Mouse (Mus musculus) gastrocnemius, adult 18-20 months (tissue): ENCODE measurements around the gene Tbc1d17. TPM values are rescaled to one million over a fixed set of nuclear protein-coding genes. Genes with fewer than 3 reads are reported as not detected.

Experiments
- DNase-seq: peaks from one replicate; pipeline ENCODE4 v3.0.0; 2021; ENCODE audit warnings: low spot score
- total RNA-seq, 2 experiments: library from RNA; stranded (reverse); gene quantifications; 2 replicates each; pipeline ENCODE4 v1.2.3; 2021

Tbc1d17 gene
- total RNA-seq, 2 experiments from 2014 or later: 46.8 to 61.0 TPM

DNA sequence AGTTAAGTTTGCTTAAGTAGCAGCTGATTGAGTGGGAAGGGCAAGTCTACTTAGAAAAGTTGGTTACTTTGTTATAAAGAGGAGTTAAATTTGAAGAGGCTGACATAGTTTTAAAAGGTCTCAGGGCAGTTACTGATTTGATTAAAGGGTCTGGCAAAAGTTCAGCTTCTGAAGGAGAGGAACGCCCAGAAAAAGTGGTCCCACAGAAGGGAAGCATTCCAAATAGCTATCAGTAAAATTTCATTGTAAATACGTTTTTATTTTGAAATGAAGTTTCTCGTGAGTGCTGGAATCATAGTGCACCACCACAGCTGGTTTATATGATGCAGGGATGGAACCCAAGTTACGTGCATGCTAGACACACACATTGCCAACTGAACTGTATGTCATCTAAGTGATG, 16.1 kb downstream of the Tbc1d17 start:
- no peak for DNase-seq

DNA sequence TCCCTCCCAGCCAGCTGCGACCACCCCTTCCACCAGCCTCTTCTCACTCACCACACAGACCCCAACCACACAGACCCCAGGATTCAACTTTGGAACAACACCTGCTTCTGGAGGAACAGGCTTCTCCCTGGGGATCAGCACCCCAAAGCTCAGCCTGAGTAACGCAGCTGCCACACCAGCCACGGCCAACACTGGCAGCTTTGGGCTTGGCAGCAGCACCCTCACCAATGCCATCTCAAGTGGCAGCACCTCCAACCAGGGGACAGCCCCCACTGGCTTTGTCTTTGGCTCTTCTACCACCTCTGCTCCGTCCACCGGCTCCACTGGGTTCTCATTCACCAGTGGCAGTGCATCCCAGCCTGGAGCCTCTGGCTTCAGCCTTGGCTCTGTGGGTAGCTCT, 20.2 kb downstream of the Tbc1d17 start:
- DNase-seq: no peak

DNA sequence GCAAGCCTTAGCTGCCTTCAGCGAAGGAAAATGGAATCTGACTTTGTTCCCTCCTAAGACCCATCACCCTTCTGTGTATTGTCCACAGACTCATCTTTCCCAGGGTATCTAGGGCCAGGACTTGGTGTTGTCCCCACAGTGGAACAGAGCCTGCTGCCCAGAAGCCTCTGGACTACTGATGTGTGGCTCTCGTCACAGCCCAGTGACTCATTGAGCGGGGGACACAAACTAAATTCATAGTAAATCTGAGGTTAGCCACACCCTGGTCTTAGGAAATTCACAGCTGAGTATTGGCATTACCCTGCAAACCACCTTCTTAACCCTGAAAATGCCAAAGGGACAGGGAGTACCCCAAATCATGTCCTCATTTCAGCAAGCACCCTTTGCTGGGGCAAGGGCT, 22.1 kb downstream of the Tbc1d17 start:
- DNase-seq: no peak

DNA sequence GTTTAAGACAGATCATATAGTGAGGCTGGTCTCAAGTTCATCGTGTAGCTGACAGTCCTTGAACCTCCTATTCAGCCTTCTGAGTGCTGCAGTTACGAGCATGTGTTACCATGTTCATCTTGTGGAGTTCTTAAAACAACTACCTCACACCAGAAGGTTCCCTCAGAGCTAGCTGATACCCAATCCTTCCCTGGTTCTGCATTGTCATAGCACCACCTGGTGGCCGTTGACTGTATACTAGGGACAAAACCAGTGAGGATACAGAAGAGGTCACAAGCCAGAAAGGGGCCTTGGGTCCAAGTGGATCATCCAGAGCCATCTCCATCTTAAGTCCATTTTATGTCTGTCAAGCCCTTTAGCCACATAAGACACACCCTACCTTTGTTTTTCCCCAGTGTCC, 24.0 kb downstream of the Tbc1d17 start:
- DNase-seq: peak; percentile 87

DNA sequence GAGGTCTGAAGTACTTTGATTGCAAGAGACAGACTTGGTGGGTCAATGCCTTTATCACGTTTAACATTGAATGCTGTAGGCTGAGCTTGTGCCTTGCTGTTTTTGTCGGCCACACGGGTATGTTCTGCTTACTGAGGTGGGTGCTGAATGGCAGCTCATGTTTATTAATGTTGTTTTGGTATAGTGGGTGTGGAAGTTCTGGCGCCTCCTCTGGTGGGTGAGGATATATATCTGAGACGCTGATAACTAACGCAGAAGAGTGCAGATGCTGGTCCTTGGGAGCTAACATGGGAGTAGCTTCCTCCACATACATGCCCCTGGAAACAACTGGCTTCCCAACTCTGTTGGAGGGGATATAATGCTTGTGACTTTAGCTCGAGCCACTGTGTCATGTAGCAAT, 25.5 kb downstream of the Tbc1d17 start:
- no peak for DNase-seq

DNA sequence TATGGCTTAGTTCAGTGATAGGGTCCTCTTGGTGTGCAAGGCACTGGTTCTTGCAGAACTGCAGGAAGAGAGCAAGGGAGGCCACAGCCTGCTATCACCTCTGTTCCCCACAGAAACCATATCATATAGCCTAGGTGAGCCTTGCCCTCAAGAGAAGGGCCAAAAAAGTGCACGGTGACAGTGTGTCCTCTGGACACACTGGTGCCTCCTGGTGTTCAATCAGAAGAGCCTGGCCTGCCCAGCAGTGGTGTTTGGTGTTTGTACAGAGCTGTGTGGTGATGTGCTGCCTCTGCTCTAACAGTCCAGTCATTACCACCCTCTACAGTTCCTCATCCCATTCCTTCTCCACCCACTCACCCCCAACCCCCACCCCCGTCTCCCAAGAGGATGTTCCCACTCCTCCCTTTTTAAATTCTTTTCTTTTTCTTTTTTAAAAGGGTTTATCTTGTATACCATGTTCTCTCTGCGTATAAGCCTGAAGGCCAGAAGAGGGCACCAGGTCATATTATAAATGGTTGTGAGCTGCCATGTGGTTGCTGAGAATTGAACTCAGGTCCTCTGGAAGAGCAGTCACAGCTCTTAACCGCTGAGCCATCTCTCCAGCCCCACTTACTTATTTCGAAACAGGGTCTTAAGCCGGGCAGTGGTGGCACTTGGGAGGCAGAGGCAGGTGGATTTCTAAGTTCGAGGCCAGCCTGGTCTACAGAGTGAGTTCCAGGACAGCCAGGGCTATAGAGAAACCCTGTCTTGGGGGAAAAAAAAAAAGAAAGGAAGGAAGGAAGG, 27.0 kb downstream of the Tbc1d17 start:
- no peak for DNase-seq

DNA sequence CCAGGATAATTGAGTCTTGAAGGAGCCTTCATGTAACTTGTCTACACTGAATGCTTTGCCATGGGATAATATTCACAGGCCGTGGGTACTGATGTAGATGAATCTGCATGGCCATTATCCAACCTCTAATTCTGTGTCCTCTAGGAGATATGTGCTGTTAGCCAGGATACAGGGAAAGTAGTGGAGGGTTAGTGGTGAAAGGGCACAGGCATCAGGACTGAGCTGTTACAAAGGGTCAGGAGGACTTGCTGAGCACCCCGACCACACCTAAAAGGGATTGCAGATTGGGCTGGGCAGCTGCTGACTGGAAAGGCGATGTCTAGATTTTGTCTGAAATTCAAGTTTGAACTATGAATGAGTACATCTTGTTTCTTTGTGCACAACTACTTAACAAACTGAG, 28.4 kb downstream of the Tbc1d17 start:
- no peak for DNase-seq

DNA sequence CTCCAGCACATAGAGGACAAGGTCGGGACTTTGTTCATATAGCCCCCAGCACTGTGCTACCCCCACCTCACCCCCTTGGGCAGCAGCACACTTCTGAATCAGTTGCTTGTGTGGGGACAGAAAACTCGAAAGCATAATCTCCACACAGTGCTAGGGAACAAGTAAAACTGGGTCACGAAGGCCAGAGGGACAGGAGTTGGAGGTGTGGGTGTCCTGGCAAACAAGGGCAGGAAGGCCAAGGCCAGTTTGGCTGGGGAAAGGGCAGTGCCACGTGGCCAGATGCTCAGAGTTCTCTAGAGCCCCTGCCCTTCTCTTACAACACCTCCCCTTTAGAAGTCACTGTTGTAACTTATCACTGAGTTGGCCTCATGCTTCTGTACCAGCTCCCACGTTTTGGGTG, 29.0 kb downstream of the Tbc1d17 start:
- DNase-seq: no peak

DNA sequence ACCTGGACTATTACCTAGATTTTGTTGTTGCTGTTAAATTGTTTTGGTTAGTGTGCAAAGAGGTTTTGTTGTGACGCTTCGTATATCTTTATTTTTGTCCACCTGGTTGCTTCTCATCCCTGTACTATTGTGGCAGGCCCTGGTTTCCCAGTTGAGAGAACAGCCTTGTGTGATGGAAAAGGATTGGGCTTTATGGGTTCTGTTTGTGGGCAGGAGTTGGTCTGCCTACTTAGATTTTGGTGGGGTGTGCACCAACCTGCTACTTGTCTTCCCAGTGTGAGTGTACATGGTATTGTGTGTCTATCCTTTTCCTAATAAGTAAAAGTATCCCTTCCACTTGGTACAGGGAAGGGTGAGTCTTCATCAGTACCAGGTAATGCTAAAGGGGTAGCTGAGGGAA, 29.5 kb downstream of the Tbc1d17 start:
- no peak for DNase-seq

DNA sequence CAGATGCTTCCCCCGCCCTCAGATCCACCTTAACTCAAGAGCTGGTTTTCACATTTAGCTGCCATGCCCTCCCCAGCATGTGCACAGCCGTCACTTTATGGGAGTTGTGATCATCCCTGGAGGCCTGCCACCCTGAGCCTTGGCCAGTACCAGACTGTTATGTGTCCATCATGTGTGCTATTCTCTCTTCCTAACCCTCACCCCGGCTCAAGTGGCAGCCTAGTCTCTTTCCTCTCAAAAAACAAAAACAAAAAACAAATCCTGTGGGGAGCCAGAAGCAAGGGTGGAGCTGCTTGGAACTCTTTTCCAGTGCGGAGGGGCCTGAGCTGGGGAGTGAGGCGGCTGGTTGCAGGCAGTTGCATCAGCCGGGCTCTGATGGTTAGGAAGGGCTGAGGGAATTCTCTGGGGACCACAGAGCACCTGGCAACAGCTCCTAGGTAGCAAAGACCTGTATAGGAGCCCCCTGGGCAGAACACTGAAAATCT, 30.1 kb downstream of the Tbc1d17 start:
- DNase-seq: peak; percentile 77

DNA sequence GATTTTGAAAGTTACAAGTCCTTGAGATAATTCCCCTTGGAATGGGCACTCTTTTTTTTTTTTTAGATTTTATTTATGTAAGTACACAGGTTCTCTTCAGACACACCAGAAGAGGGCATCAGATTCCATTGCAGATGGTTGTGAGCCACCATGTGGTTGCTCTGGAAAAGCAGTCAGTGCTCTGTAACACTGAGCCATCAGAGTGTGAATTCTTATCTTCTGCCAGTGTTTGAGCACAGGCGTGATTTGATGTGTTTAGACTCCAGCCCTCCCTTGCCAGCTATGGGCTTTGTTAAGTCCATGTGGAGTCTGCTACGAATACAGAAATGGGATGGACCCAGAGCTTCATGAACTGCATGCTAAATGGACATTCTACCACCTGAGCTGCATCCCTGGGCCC, 30.7 kb downstream of the Tbc1d17 start:
- no peak for DNase-seq

DNA sequence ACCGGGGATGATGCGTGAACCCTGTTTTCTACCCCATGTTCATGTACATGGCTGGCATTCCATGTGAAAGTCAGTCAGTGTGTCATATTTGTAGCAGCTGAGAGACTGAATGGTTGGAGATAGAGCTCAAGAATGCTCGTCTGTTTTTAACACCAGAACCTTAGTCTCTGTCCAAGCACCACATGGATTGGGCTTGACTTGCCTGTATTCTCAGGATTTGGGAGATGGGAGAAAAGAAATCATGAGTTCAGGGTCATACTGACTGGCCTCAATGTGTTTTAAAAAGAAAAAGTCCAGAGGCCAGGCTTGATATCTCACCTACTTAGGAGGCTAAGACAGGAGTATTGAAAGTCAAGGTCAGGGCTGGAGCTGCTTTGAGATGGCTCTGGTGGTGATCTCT, 31.4 kb downstream of the Tbc1d17 start:
- DNase-seq: no peak

DNA sequence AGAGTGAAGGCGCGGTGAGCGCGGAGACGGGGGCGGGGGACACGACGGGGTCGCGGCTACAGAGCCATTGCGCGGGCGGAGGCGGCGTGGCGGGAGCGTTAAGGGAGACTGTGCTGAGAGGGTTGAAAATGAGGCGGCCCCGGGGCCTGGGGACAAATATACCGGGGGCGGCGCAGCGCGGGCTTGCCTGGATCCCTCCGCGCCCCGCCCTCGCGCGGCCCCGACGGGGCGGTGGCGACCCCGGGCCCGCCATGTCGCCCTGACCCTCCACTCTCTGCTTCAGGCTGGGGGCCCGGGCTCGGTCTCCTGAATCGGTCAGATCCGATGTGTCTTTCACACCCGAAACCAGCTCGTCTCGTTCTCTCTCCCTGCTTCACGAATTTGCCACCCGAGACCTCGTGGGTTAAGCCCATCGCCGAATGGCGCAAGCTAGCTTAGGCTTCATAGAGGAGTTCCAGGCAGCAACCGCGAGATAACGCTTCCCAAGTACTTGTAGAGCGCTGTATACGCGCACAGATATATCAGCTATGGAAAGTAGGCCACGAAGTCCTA, 32.3 kb downstream of the Tbc1d17 start, which contains the start of gene Atf5:
Atf5 (minus strand) TSS at position 189 of the 552 bp plus-strand sequence.
- DNase-seq: peak; percentile 68

DNA sequence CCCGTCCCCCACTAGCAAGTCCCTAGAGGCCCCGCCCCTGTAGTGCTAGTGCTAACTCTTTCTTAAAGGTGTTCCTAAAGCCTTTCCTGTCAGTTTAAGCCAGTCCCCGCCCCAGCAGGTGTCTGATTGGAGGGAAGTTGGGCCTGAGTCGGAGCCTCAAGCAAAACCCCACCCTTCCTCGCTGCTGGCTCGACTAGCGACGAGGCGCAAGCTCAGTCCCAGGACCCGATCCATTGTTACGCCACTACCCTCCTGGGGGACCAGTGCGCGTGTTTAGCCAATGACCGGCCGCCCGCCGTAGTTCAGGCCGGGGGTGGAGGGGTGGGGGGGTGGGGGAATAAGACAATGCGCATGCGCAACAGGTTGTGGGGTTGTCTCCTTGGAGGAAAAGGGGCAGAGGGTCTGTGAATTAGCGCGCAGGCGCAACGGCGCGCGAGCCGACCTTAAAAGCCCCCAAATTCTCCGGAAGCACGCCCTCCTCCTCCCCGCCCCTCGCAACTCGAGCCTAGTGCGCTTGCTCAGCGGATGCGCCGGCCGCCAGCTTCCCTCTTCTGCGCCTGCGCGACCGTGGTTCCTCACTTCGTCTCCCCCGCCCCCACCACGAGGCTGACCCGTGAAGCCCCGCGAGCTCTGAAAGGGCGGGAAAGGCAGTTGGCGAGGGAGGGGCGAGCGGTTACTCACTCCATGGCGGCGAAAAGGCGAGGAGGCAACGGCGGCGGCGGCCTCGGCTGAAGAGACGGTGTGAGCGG, 33.0 kb downstream of the Tbc1d17 start, which contains the start of the genes Nup62 and Il4i1:
Nup62 (plus strand) TSS at position 368 of the 749 bp plus-strand sequence.
Il4i1 (plus strand) TSS at position 667 of the 749 bp plus-strand sequence.
- peak; percentile 98 for DNase-seq

DNA sequence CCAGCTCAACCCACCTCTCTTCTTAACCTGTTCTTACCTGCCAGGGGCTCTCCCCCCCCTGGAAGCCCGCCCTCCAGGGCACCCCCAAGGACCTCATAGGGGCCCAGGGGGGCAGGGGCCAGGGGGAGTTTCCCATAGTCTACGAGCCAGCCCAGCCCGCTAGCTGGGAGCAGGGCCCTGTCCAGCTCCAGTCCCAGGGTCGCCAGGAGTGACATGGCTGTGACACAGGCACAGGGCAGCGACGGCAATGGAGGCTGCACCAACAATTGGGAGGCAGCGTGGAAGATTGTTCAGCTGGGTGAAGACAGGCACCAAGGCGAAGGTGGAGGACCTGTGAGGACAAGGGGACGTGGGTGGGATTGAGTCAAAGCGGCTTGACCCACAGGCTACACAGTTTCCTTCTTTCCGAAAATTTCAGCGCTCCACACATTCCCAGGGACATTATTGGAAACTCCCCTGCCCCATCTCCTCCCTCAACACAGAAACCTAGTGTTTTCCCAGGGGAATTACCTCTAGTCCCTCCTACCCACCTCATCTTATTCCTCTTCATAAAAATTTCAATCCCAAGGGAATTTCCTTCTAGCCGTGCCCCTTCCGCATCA, 33.8 kb downstream of the Tbc1d17 start:
- DNase-seq: no peak

DNA sequence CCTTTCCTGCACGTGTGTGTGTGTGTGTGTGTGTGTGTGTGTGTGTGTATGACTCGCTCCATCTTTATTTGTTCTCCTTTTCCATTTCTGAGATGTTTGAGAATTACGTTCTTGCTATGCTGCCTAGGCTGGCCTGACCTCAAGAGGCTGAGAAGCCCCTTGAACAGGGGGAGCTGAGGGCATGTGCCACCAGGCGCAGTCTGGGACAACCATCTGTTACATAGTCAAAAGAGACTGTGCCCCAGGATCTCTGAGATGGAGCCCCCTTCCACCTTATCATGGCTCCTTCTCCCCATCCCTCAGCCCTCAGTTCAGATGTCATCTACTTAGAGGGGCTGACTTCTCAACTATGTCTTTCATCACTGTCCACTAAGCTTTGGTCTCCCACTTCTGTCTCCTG, 34.5 kb downstream of the Tbc1d17 start:
- DNase-seq: no peak

DNA sequence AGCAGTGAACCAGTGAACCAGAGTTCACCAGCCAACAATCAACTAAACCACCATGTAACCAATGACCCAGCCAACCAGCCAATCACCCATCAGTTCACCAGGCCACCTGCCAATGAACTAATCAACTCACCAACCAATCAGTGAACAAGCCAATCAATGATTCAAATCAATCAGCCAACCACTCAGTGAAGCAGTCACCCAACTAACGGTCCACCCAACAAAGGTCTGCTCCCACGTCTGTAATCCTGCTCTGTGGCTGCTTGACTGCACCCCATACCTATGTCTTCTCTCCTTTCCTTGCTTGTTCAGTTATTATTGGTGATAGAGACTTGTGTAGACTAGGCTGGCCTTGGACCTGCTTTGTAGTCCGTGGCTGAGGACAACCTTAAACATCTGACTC, 34.9 kb downstream of the Tbc1d17 start:
- DNase-seq: no peak

DNA sequence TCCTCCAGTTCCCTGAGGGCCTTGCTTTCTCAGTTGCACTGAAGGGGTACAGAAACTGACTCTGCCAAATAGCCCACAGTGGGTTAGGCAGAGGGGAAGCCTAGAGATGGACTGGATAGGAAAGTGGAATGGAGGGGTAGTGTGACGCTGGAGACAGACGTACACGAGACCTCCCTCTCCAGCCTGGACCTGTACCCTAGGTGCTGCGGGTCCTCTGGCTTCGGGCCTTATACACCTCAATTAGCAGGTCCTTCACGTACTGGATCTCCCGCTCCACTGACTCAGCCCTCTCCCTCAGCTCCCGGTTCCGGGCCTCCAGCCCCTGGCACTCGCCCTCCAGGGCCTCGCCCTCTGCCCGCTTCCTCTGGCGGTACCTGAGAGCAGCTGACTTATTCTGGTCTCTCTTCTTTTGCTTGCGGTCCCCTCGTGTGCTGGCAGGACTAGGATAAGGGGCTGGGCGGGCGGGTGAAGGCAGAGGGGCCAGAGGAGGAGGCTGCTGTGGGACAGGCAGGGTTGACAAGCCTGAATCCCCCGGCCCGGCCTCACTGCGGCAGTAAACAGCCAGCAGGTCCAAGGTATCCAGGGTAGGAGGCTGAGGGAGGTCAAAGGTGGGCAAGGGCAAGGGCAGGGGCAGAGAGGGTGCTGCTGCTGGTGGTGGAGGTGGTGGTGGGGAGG, 36.1 kb downstream of the Tbc1d17 start:
- no peak for DNase-seq

DNA sequence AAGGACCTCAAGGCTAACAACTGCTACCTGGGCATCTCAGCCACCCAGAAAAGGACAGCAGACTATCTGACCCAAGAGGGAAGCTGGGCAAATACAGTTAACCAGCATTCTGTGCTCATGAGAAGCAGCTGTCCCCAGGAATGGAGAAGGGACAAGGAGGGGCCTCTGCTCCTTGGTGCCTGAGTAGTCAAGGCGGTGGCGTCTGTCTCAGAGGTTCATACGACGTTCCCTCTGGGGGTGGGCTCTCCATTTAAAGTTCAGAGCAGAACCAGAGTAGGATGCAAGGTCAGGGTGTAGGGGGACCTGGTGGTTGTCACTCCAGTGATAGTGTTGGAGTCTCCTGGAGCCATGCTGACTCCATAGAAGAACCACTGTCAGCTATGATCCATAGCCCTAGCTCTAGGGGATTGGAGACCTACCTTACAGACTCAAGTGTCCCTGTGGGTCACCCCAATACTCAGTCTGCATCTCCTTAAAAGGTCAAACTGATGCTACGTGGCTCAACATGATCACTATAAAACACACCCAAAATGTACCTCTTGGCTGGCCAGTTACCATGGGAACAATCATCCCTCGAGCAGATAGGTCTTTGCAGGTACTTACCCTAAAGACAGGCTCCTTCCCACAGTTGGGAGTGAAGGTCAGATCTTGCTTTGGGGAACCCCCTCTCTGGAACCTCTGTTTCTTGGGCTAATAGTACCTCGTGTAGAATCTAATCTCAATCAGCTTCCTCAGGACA, 37.9 kb downstream of the Tbc1d17 start:
- DNase-seq: no peak

DNA sequence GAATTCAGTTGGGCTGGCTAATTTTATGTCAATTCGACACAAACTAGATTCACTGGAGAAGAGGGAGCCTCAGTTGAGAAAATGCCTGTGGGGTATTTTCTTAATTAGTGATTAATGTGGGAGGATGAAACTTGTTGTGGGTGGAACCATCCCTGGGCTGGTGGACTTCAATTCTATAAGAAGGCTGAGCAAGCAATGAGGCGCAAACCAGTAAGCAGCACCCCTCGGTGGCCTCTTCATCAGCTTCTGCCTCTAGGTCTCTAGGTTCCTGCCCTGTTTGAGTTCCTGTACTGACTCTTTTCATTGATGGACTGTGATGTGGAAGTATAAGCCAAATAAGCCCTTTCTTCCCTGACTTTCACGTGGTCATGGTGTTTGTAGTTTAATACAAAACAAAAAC, 38.5 kb downstream of the Tbc1d17 start:
- DNase-seq: no peak

DNA sequence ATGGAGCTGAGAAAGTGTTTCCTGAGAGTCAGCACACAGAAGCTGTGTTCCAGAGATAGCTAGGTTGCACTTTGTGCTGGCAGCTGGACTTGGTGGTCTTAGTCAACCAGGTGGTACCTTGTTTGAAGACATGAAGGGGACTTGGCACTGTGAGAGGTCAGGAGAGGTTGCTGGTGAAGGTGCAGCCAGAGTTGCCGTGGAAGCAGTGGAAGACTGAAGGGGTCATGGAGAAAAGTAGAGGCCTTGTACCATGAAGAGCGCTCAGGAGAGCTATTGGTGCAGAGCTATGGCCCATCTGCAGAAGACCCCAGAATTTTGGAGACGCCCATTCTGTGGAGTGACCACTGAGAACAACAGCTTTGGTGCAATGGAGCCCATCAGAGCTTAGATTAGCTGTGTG, 39.4 kb downstream of the Tbc1d17 start:
- no peak for DNase-seq
